Mouse (Mus musculus) granulocyte monocyte progenitor cell, adult 5-6 weeks (primary cell): Measurements from ENCODE around the gene Foxn2. TPM values are rescaled to one million over a fixed set of nuclear protein-coding genes. Genes with fewer than 3 reads are reported as not detected.
A peak's percentile ranks its signal among the peaks of the same experiment; 100 is the strongest.
"Not testable (repeated sequence)": the region's sequence is repeated elsewhere in the genome, so short reads cannot be mapped to it uniquely, and the experiment has no call there.

ENCODE experiments used
- ATAC-seq: replicated peaks from 2 replicates; pipeline ENCODE4 v1.8.0; 2016; ENCODE audit warnings: mild to moderate bottlenecking, moderate TSS enrichment, inconsistent platforms; ENCODE audit not compliant: poor library complexity, severe bottlenecking
- total RNA-seq, 2 experiments: library from RNA; stranded (forward) in 1 of 2; stranded (reverse) in 1 of 2; fragments of 200-712, 200-1000 nt in 1 of 2; fragments of >200 nt in 1 of 2; fragmentation: Nextera tagmentation in 1 of 2; gene quantifications; 2 replicates each; pipeline ENCODE4 v1.2.3; 2014 to 2017

The Foxn2 gene
- total RNA-seq, 2 experiments from 2014 or later, result 33.1 to 45.1 TPM

DNA sequence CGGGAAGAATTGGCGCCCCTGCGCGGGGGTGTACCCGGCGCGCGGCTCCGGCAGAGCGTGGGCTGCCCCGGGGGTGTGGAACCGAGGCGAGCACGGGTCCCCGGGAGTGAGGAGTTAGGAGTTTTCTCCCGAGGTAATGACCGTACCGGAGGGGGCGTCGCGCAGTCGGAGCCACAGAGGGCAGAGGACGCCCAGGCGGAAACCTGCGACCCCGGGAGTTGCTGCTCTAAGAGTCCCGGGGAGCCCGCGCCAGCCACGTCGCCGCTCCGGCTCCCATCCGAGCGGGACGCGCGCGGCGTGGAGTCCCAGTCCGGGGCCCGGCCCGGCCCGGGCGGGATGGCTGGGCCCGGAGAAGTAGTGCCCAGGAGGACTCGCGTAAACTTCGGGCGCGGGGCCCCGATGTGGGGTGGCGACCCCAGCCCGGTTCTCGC, 505 bp downstream of the Foxn2 start:
- ATAC-seq, result no peak; the same call in 1 of the 2 replicates

DNA sequence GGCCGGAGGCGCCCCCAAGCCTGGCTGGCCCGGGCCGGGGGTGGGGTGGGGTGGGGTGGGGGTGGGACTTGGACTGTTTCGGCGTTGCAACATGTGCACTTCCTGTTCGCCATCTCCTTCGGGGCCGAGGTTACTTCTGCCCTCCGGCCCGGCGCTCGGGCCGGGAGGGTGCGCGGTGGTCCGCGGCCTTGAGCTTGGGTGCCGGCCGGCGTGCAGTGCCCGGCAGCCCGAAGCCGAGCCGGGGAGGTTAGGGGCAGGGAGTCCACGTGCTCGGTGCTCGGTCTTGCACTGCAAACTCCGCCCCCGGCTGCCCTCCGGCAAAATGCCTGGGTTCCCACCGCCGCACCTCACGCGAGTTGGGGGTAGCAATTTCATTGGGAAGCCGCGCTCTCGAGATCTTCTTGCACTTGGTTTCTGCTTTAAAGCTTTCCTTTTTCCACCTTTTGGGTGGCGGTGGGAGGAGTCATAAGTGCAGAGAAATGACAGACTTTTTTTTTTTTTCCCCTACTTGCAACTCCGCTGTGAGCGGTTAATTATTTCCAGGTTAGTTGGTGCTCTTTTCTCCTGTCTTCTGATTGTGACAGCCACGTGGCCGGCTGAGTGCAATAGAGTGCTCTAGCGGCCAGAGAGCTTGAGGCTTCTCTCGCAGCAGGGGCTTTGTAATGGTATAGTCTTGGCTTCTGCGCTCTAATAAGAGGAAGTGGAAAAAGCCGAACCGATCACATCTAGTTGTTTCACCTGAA, 1.1 kb downstream of the Foxn2 start:
- ATAC-seq, result peak; percentile 59

DNA sequence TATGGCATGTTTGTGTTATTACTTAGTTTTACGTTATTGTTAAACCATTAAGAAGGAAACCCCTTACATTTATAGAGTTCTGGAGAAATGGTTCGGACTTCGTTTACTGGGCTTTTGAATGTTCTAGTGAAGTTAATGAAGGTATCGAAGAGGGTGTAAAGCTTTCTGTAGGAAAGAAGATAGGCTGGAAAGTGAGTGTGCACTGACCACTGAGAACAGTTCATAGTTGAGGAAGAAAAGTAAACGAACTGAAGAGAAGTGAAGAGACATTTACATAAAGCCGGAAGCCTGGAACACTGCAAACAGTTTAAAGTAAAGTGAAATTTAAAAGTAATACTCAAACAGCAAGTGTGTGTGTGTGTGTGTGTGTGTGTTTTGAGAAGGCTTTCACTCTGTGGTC, 2.1 kb downstream of the Foxn2 start:
- no peak for ATAC-seq

DNA sequence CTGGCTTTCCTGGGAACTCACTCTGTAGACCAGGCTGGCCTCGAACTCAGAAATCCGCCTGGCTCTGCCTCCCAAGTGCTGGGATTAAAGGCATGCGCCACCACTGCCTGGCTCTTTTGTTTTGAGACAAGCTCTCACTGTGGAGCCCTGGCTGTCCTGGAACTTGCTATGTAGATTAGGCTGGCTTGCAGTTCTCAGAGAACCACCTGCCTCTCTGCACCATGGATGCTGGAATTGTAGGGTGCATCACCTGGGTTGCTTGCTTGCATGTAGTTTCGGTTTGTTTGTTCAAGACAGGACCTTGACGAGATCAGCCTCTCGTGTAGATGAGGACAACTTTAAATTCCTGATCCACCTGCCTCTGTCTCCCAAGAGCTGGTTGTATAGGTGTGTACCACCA, 2.7 kb downstream of the Foxn2 start:
- ATAC-seq, result no peak

DNA sequence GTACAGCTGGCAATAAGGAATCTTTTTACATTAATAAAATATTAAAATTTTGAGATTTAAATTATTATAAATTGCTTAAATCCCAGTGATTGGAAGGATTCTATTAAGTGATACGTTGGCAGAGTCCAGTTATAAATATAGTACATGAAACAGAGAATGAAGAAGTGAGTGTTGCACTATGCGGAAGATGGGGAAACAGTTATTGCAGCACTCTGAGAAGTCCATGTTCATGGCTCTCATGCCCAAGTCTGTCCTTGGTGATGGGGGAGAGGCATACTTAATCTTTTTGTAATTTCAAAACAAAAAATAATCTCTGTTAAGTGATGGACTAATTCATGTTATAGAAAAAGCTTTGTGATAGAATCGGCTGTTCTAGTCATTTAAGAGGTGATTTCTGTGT, 17.6 kb downstream of the Foxn2 start:
- ATAC-seq, result peak; percentile 99

DNA sequence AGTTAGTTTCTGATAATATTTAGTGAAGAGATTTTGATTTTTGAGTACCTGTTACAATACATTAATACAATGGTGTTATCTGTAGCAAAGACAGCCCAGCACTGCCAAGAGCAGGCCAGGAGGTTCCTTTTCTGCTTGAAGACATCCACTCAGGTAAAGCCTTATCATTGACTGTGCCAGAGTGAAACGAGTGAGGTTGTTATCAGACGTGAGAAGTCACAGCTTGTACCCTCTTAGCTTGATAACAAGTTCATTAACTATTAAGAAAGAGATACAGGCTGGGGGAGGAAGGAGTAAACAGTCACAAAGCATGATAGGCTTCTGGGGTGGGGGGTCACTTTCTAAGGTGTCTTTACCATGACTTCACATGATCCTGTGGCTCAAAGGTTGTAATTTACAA, 19.0 kb downstream of the Foxn2 start:
- ATAC-seq, result no peak

DNA sequence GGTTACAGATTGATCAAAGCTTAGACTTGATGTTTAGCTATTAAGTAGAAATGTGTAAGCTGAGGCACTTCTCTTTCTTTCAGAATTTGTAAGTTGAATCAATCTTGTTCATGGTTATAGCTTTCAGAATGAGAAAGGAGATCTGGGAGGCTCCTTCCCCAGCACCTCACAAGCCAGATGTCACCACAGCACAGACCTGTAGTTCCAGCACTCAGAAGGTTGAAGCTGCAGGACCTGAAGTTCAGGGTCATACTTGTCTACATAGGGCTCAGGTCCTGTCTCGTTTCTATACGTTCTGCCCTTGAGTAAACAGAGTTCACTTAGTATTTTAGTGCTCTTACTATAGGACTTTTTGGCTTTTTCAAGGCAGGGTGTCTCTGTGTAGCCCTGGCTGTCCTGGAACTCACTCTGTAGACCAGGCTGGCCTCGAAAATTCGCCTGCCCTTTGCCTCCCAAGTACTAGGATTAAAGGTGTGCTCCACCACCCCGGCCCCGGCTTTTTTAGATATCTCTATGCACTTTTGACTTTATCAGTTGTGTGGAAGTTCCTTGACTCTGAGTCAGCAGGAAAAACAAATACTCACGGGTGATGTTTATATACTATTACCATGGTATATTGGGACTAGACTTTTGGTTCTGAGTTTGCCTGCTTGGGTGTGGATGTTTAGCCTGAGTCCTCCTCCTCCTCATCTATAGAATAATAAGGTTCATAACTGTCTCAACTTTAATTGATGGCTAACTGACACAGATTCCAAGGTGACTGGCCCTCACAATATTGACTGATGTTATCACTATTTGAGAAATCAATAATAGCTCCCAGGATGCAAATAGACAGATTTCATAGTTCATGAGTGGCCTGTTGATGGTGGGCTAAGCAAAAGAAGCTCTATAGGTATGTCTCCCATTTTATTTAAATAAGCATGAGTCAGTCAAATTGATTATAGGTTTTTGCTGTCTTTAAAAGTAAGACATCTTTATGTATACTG, 19.7 kb downstream of the Foxn2 start:
- no peak for ATAC-seq

DNA sequence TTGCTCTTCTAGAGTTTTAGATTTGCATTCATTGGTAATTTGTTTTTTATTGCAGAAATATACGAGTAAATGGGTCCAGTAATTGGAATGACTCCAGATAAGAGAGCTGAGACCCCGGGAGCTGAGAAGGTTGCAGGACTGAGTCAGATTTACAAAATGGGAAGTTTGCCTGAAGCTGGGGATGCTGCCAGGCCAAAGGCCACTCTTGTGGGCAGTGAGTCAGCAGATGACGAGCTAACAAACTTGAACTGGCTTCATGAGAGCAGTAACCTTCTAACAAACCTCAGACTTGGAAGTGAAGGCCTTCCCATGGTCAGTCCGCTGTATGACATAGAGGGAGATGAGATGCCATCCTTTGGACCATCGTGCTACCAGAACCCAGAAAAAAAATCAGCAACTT, 22.1 kb downstream of the Foxn2 start:
- peak; percentile 91 for ATAC-seq

DNA sequence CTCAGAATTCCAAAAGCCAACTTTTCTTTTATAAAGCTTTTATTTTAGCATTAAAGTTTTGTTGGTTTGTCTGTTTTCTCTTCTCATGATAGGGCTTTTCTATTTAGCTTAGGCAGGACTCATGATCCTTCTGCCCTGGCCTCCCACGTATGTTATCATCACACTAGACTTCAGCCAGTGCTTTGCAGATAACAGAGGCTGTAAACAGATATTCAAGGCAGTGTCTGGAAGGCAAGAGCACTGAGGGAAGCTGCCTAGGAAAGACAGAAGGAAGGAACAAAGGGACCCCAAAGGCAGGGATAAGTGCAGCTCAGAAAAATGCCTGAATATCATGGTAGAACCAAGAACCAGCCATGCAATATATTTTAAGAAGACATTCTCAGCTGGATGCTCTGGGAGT, 26.1 kb downstream of the Foxn2 start:
- ATAC-seq, result no peak

DNA sequence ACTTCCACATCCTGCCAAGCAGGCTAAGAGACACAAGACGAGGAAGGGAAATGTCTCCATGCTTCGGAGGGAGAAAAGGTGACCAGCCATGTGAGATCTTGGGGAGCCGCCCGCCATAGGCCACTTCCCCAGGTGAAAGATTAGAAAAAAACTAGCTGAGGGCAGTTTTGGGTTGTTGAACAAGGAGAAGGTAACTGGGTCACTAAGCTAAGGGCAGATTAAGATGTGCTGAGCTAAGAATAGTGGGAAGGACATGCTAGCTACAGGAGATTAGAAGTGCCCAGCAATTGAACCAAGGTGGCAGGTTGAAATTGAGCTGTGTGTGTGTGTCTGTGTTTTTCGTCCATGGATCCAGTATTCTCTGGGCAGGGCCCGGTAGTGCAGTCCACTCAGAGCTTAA, 27.2 kb downstream of the Foxn2 start:
- ATAC-seq, result no peak

DNA sequence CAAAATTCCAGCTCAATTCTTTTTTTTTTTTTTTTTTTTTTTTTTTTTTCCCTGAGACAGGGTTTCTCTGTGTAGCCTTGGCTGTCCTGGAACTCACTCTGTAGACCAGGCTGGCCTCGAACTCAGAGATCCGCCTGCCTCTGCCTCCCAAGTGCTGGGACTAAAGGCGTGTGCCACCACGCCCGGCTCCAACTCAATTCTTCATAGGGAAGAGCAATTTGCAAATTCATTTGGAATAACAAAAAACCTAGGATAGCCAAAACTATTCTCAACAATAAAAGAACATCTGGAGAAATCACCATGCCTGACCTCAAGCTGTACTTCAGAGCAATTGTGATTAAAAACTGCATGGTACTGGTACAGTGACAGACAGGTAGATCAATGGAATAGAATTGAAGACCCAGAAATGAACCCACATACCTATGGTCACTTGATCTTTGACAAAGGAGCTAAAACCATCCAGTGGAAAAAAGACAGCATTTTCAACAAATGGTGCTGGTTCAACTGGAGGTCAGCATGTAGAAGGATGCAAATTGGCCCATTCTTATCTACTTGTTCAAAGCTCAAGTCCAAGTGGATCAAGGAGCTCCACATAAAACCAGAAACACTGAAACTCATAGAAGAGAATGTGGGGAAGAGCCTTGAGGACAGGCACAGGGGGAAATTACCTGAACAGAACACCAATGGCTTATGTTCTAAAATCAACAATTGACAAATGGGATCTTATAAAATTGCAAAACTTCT, 28.3 kb downstream of the Foxn2 start:
- ATAC-seq, result not testable (repeated sequence)

DNA sequence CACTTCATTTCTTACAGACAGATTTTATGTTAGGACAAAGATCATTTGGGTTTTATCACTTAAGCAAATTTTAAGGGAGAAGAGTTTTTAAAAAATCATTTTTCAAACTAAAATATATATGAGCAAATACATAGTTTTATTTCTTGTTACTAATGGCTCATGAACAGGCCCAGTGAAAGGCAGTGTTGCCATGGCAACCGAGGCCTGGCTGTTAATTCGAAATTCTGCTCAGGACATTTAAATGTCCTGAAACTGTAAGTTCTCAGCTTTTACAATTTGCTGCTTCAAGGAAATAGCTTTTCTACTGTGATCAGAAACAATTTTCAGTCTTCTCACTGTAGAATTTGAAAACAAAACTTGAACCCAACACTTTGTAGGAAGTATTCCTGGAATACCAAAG, 33.3 kb downstream of the Foxn2 start:
- no peak for ATAC-seq

DNA sequence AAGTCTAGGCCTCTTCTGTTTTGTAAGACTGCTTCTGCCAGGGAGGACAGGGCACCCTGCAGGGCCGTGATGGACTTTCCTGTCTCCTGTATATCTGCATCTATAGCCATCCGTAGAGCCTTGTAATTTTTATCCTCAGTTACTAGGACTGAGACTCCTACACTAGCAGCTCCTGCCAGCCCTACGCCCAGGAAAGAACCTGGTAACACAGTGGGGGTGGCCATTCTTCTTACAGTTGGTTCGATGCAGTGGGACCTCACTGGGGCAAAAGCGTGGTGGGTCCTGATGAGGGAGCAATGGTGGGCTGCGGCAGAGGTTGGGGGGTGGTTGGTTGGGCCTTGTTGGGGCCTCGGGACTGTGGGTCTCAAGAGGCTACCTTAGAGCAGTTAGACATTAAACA, 36.7 kb downstream of the Foxn2 start:
- ATAC-seq, result no peak

DNA sequence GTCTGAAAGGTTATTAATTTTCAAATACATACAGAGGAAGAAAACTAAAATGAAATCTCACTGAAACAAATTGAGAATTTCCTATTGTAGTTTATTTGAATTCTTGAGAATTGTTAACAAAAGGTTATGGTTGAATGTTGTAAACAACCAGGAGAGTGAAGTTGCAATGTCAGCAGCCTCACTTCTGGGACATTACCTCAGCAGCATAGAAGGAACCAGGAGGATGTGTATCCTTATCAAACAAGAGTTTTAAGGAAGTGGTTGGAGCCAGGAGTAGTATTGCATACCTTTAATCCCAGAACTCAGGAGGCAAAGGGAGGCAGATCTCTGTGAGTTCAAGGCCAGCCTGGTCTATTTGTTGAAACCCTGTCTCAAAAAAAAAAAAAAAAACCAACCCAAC, 37.2 kb downstream of the Foxn2 start:
- peak; percentile 37; the same call in 1 of the 2 replicates for ATAC-seq

DNA sequence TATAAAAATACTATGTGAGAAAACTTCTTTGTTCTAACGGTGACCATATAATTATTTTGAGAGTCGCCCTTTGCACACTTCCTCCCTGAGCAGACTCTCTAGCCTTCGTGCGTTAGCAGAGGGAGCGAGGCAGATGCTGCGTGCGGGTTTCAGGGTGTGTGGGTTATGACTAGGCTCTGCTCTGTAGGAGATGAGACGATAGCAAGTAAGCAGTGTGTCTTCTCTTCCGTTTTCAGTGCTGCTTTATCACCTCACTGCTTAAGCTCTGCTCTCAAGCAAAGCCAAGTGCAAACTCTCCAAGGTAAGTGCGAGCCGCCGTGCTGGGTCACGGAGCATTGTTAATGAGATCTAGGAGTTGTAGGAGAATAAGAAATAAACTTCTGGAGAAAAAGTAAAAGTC, 38.5 kb downstream of the Foxn2 start:
- no peak for ATAC-seq

DNA sequence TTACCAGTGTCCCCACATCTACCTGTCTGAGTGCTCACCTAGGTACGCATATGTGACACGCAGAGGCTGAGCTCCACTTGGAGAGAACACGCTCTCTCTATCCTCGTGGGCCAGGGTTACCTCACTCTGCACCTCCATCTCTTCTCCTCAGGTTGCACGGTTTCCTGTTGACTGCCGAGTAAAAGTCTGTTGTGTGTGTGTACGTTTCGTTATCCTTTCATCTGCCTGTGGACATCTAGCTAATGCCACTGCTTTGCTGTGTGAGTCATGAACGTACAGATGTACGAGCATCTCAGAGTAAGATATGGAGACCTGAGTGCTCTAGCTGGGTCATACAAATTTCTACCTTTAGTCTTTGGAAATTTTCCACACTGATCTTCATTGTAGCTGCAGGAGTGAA, 39.9 kb downstream of the Foxn2 start:
- no peak for ATAC-seq

DNA sequence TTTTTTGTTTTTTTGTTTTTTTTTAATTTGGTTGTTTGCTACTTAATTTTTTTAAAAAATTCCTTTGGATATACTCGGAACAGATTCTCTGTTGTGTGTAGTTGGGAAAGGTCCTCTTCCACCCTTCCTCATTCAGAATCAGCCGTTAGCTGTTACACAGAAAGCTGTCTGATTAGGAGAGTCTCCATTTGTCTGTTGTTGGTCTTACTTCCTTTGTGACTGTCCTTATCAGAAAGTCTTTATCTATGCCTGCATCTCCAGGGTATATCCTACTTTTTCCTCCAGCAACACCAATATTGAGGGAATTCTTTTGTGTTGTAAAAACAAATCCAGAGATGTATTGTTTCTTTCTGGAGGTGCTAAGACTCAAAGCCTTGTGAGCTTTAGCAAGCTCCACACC, 40.6 kb downstream of the Foxn2 start:
- no peak for ATAC-seq

DNA sequence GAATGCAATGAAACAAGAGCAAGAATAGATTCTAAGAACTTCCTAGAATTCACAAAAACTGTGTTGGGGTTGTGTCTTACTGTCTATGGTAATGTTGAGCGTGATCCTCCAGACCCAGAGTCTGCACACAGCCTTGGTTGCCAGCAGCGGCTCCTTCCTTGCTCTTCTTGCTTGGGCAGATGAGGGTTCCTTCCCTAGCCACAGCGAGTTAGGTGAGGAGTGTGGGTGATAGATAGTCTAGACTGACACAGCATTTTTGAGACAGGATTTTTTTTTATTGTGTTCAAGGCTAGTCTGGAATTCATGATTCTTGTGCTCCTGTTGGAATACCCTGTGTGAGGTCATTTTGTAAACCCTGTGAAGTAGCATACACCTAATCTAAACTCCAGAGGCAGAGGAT, 41.1 kb downstream of the Foxn2 start:
- no peak for ATAC-seq

DNA sequence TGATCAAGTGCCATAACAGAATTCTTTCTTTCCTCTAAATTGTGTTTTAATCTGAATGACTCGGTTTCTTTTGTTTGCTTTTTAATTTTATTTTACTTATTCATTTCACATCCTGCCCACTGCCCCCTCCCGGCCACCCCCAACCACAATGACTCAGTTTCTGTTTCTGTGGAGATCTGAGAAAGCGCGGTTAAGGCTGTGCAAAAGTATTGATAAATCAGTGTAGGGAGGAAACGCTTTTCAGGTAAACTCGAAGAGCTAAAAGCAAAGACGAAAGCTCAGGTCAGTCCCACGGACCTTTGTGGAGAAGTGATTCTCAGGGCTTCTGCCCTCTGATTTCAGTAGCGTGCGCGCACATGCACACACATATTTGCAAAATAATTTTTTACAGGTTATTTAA, 44.0 kb downstream of the Foxn2 start:
- ATAC-seq, result no peak

DNA sequence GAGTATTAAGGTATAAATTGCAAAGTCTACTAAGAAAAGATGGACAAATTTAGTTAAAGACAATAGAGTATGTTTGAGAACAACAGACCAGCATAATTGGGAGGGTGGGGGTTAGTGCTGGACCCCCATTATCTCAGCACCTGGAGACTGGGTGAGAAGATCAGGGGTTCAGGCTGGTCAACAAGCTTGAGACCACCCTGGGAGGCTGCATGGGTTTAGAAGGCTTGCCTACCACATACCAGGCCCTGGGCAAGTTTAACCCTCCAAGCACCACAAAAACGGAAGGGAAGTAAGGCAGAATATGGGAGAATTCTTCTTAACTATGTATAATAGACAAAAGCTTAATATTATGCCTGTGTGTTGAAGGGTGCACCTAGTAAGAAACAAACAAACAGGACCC, 44.4 kb downstream of the Foxn2 start:
- ATAC-seq, result no peak

DNA sequence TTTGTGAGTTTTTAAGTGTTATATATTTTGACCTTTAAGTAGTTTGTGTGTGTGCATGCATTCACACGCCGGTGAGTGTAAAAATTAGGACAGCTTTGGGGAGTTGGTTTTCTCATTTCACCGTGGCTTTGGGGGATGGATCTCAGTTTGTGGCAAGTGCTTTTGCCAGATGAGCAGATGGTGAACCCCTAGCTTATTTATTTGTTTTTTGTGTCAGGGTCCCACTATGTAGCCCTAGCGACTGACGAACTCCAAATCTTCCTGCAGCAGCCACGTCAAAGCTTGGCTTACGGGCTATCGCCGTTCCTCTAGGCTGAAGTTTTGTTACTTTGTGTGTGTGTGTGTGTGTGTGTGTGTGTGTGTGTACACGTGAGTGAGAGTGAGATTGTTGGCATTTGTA, 50.0 kb downstream of the Foxn2 start:
- no peak for ATAC-seq
